Mouse (Mus musculus): Measurements from ENCODE around the gene Zfp740. TPM values are rescaled to one million over a fixed set of nuclear protein-coding genes. Genes with fewer than 3 reads are reported as not detected.
A peak's percentile ranks its signal among the peaks of the same experiment; 100 is the strongest.

The Zfp740 gene
- polyA plus RNA-seq, 1 experiment from 2014 or later = 49.6 TPM

DNA sequence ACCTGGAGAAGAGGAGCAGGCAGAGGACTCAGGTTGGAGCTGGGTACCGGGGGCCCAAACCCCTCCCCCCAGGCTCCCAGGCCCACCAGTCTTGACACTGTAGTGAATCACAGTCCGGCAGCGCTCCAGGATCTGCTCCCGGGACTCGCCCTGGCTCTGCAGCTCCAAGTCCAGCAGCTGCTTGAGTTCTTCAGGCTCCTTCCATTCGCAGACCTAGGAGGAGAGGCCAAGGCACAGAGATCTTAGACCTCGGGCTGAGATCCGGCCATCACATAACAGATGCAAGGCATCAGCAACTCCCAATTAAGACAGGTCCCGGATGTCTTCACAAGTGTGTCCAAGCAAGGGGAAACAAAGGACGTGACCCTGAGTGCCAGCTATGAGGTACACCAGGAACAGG is 15.0 kb upstream of the Zfp740 start:
- no peak overlapping the region for H3K27ac ChIP-seq (ENCODE audit: low read length)
- no peak overlapping the region for H3K4me2 ChIP-seq (ENCODE audit: low read depth, low read length)
- H3K4me3 ChIP-seq (replicated peaks; ENCODE audit: low read length) = no peak overlapping the region
- H3K9ac ChIP-seq (ENCODE audit: low read length) = peak overlapping the region; percentile 9; the same call in 1 of the 2 replicates
- ATAC-seq (ENCODE audit: insufficient read depth, low FRiP score) = no peak
- 0 out of 2 replicates have a peak, but pooled peaks cover 3% of the 10 kb centered on the region for H3K36me3 ChIP-seq (ENCODE audit: control insufficient read depth, insufficient read depth, low read length)
- WGBS = 75% methylated on average over 10 of the region's 10 CpGs
- H3K27me3 ChIP-seq (ENCODE audit: control insufficient read depth, insufficient read depth, low read length) = no peaks in the 10 kb centered on the region
- H3K4me1 ChIP-seq (ENCODE audit: control insufficient read depth, insufficient read depth, low read length) = peaks cover 9% of the 10 kb centered on the region; the same call in 1 of the 2 replicates
- no peaks in the 10 kb centered on the region for H3K9me3 ChIP-seq (replicated peaks; ENCODE audit: control insufficient read depth, low read length)

- H3K4me2 ChIP-seq (ENCODE audit: low read depth, low read length) = no peak overlapping the region
Observed at GRCm38 (mm10) chr15:102188883-102189282, 14.2 kb upstream of the Zfp740 start.

GRCm38 (mm10) chr15:102191699-102192098 is 11.3 kb upstream of the Zfp740 start:
- Histone ChIP-seq H3K9me3 (replicated peaks; ENCODE audit: control insufficient read depth, low read length) (no peaks in the 10 kb centered on the region), H3K4me1 (ENCODE audit: control insufficient read depth, insufficient read depth, low read length) (peaks cover 9% of the 10 kb centered on the region; the same call in 1 of the 2 replicates), H3K4me2 (ENCODE audit: low read depth, low read length) (no peak overlapping the region), H3K9ac (ENCODE audit: low read length) (no peak overlapping the region), H3K27me3 (ENCODE audit: control insufficient read depth, insufficient read depth, low read length) (no peaks in the 10 kb centered on the region), H3K27ac (ENCODE audit: low read length) (no peak overlapping the region), H3K4me3 (replicated peaks; ENCODE audit: low read length) (no peak overlapping the region), H3K36me3 (ENCODE audit: control insufficient read depth, insufficient read depth, low read length) (0 out of 2 replicates have a peak, but pooled peaks cover 3% of the 10 kb centered on the region)
- ATAC-seq (ENCODE audit: insufficient read depth, low FRiP score) = no peak
- 42% methylated on average over 7 of the region's 7 CpGs for WGBS

More at GRCm38 (mm10) chr15:102188883-102189282, 14.2 kb upstream of the Zfp740 start:
- Histone ChIP-seq H3K4me1 (ENCODE audit: control insufficient read depth, insufficient read depth, low read length) (peaks cover 9% of the 10 kb centered on the region; the same call in 1 of the 2 replicates), H3K27me3 (ENCODE audit: control insufficient read depth, insufficient read depth, low read length) (no peaks in the 10 kb centered on the region), H3K36me3 (ENCODE audit: control insufficient read depth, insufficient read depth, low read length) (0 out of 2 replicates have a peak, but pooled peaks cover 3% of the 10 kb centered on the region), H3K9ac (ENCODE audit: low read length) (no peak overlapping the region), H3K9me3 (replicated peaks; ENCODE audit: control insufficient read depth, low read length) (no peaks in the 10 kb centered on the region), H3K4me3 (replicated peaks; ENCODE audit: low read length) (no peak overlapping the region), H3K27ac (ENCODE audit: low read length) (no peak overlapping the region)
- no peak for ATAC-seq (ENCODE audit: insufficient read depth, low FRiP score)
- WGBS = 46% methylated on average over 6 of the region's 6 CpGs

GRCm38 (mm10) chr15:102192271-102192812 is 10.7 kb upstream of the Zfp740 start:
- WGBS = 52% methylated on average over 7 of the region's 7 CpGs
- Histone ChIP-seq H3K27ac (ENCODE audit: low read length) (peak overlapping the region; percentile 15; the same call in 1 of the 2 replicates), H3K27me3 (ENCODE audit: control insufficient read depth, insufficient read depth, low read length) (no peaks in the 10 kb centered on the region), H3K4me1 (ENCODE audit: control insufficient read depth, insufficient read depth, low read length) (peaks cover 9% of the 10 kb centered on the region; the same call in 1 of the 2 replicates), H3K9ac (ENCODE audit: low read length) (no peak overlapping the region), H3K36me3 (ENCODE audit: control insufficient read depth, insufficient read depth, low read length) (0 out of 2 replicates have a peak, but pooled peaks cover 3% of the 10 kb centered on the region), H3K4me2 (ENCODE audit: low read depth, low read length) (no peak overlapping the region), H3K9me3 (replicated peaks; ENCODE audit: control insufficient read depth, low read length) (no peaks in the 10 kb centered on the region), H3K4me3 (replicated peaks; ENCODE audit: low read length) (no peak overlapping the region)
- no peak for ATAC-seq (ENCODE audit: insufficient read depth, low FRiP score)

GRCm38 (mm10) chr15:102192820-102193386 is 10.1 kb upstream of the Zfp740 start:
- no peak for ATAC-seq (ENCODE audit: insufficient read depth, low FRiP score)
- WGBS = 38% methylated on average over 5 of the region's 5 CpGs
- Histone ChIP-seq H3K27ac (ENCODE audit: low read length) (peak overlapping the region; percentile 15; the same call in 1 of the 2 replicates), H3K4me1 (ENCODE audit: control insufficient read depth, insufficient read depth, low read length) (peaks cover 9% of the 10 kb centered on the region; the same call in 1 of the 2 replicates), H3K4me3 (replicated peaks; ENCODE audit: low read length) (no peak overlapping the region), H3K4me2 (ENCODE audit: low read depth, low read length) (no peak overlapping the region), H3K36me3 (ENCODE audit: control insufficient read depth, insufficient read depth, low read length) (0 out of 2 replicates have a peak, but pooled peaks cover under 1% of the 10 kb centered on the region), H3K9me3 (replicated peaks; ENCODE audit: control insufficient read depth, low read length) (no peaks in the 10 kb centered on the region), H3K9ac (ENCODE audit: low read length) (peak overlapping the region; percentile 30; the same call in 1 of the 2 replicates), H3K27me3 (ENCODE audit: control insufficient read depth, insufficient read depth, low read length) (no peaks in the 10 kb centered on the region)

DNA sequence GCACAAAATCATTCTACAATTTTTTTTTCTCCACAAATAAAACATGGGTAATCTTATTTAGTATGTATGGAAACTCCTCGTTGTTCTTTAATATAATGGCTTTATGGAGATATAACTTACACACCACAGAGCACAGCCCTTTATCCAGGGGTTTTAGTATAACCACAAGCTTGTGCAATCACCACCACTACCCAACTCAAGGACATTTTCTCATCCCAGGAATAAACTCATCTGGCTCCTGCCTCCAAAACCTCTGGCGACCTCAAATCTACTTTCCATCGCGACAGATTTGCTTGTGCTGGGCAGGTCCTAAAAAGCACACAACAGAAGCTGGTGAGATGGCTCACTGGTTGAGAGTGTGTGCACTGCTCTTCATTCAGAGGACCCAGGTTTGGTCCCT is 9.4 kb upstream of the Zfp740 start:
- H3K4me3 ChIP-seq (replicated peaks; ENCODE audit: low read length) = no peak overlapping the region
- H3K4me1 ChIP-seq (ENCODE audit: control insufficient read depth, insufficient read depth, low read length) = peaks cover 9% of the 10 kb centered on the region; the same call in 1 of the 2 replicates
- H3K36me3 ChIP-seq (ENCODE audit: control insufficient read depth, insufficient read depth, low read length) = no peaks in the 10 kb centered on the region
- WGBS = 81% methylated on average over 4 of the region's 4 CpGs
- no peak overlapping the region for H3K27ac ChIP-seq (ENCODE audit: low read length)
- no peaks in the 10 kb centered on the region for H3K9me3 ChIP-seq (replicated peaks; ENCODE audit: control insufficient read depth, low read length)
- H3K4me2 ChIP-seq (ENCODE audit: low read depth, low read length) = no peak overlapping the region
- ATAC-seq (ENCODE audit: insufficient read depth, low FRiP score) = no peak
- H3K27me3 ChIP-seq (ENCODE audit: control insufficient read depth, insufficient read depth, low read length) = no peaks in the 10 kb centered on the region
- H3K9ac ChIP-seq (ENCODE audit: low read length) = no peak overlapping the region

GRCm38 (mm10) chr15:102194439-102194838 is 8.6 kb upstream of the Zfp740 start:
- no peak overlapping the region for H3K27ac ChIP-seq (ENCODE audit: low read length)
- no peak for ATAC-seq (ENCODE audit: insufficient read depth, low FRiP score)
- H3K4me3 ChIP-seq (replicated peaks; ENCODE audit: low read length) = no peak overlapping the region
- 76% methylated on average over 4 of the region's 4 CpGs for WGBS
- no peaks in the 10 kb centered on the region for H3K9me3 ChIP-seq (replicated peaks; ENCODE audit: control insufficient read depth, low read length)
- no peaks in the 10 kb centered on the region for H3K27me3 ChIP-seq (ENCODE audit: control insufficient read depth, insufficient read depth, low read length)
- H3K4me1 ChIP-seq (ENCODE audit: control insufficient read depth, insufficient read depth, low read length) = peaks cover 7% of the 10 kb centered on the region; the same call in 1 of the 2 replicates
- H3K36me3 ChIP-seq (ENCODE audit: control insufficient read depth, insufficient read depth, low read length) = no peaks in the 10 kb centered on the region
- H3K4me2 ChIP-seq (ENCODE audit: low read depth, low read length) = no peak overlapping the region
- H3K9ac ChIP-seq (ENCODE audit: low read length) = no peak overlapping the region

GRCm38 (mm10) chr15:102195373-102195772 is 7.7 kb upstream of the Zfp740 start:
- H3K9me3 ChIP-seq (replicated peaks; ENCODE audit: control insufficient read depth, low read length) = no peaks in the 10 kb centered on the region
- H3K27ac ChIP-seq (ENCODE audit: low read length) = no peak overlapping the region
- no peak overlapping the region for H3K9ac ChIP-seq (ENCODE audit: low read length)
- no peaks in the 10 kb centered on the region for H3K27me3 ChIP-seq (ENCODE audit: control insufficient read depth, insufficient read depth, low read length)
- H3K4me3 ChIP-seq (replicated peaks; ENCODE audit: low read length) = no peak overlapping the region
- ATAC-seq (ENCODE audit: insufficient read depth, low FRiP score) = no peak
- H3K36me3 ChIP-seq (ENCODE audit: control insufficient read depth, insufficient read depth, low read length) = no peaks in the 10 kb centered on the region
- H3K4me2 ChIP-seq (ENCODE audit: low read depth, low read length) = no peak overlapping the region
- H3K4me1 ChIP-seq (ENCODE audit: control insufficient read depth, insufficient read depth, low read length) = peaks cover 7% of the 10 kb centered on the region; the same call in 1 of the 2 replicates
- WGBS = 58% methylated on average over 4 of the region's 4 CpGs

- Histone ChIP-seq H3K4me1 (ENCODE audit: control insufficient read depth, insufficient read depth, low read length) (peaks cover 7% of the 10 kb centered on the region), H3K4me3 (replicated peaks; ENCODE audit: low read length) (no peak overlapping the region), H3K4me2 (ENCODE audit: low read depth, low read length) (no peak overlapping the region), H3K27me3 (ENCODE audit: control insufficient read depth, insufficient read depth, low read length) (no peaks in the 10 kb centered on the region), H3K27ac (ENCODE audit: low read length) (no peak overlapping the region), H3K9ac (ENCODE audit: low read length) (no peak overlapping the region), H3K9me3 (replicated peaks; ENCODE audit: control insufficient read depth, low read length) (no peaks in the 10 kb centered on the region), H3K36me3 (ENCODE audit: control insufficient read depth, insufficient read depth, low read length) (no peaks in the 10 kb centered on the region)
- WGBS = 68% methylated on average over 4 of the region's 4 CpGs
- no peak for ATAC-seq (ENCODE audit: insufficient read depth, low FRiP score)
Observed at GRCm38 (mm10) chr15:102198841-102199240, 4.2 kb upstream of the Zfp740 start.
